Mouse (Mus musculus) megakaryocyte-erythroid progenitor cell, adult 5-6 weeks (primary cell): Measurements from ENCODE around the gene Gsg1. TPM values are rescaled to one million over a fixed set of nuclear protein-coding genes. Genes with fewer than 3 reads are reported as not detected.

Experiments used
- ATAC-seq: replicated peaks from 2 replicates; pipeline ENCODE4 v1.8.0; 2016; ENCODE audit warnings: mild to moderate bottlenecking, inconsistent platforms; ENCODE audit not compliant: severe bottlenecking, poor library complexity, low FRiP score, low TSS enrichment
- total RNA-seq, 2 experiments: library from RNA; stranded (forward) in 1 of 2; stranded (reverse) in 1 of 2; fragments of 200-1000, 215-1000 nt in 1 of 2; fragments of >200 nt in 1 of 2; fragmentation: Nextera tagmentation in 1 of 2; gene quantifications; 2 replicates each; pipeline ENCODE4 v1.2.3; 2014 to 2017

Gene Gsg1
- total RNA-seq, 2 experiments from 2014 or later = not detected

GRCm38 (mm10) chr6:135219916-135220315 lies 34.2 kb downstream of the Gsg1 start:
- no peak for ATAC-seq

GRCm38 (mm10) chr6:135218330-135218729 lies 35.8 kb downstream of the Gsg1 start:
- no peak for ATAC-seq

GRCm38 (mm10) chr6:135212666-135213065 lies 41.5 kb downstream of the Gsg1 start:
- ATAC-seq = no peak

- peak; percentile 57 for ATAC-seq
Measured at GRCm38 (mm10) chr6:135211169-135211568, 43.0 kb downstream of the Gsg1 start.

GRCm38 (mm10) chr6:135206909-135207308 lies 47.2 kb downstream of the Gsg1 start:
- no peak for ATAC-seq

- ATAC-seq = peak; percentile 48
Measured at GRCm38 (mm10) chr6:135205802-135206201, 48.3 kb downstream of the Gsg1 start.

- ATAC-seq = 0 out of 2 replicates have a peak, but pooled peaks have one; percentile 45
Measured at GRCm38 (mm10) chr6:135204869-135205268, 49.3 kb downstream of the Gsg1 start.

GRCm38 (mm10) chr6:135203737-135204136 lies 50.4 kb downstream of the Gsg1 start:
- ATAC-seq = no peak

GRCm38 (mm10) chr6:135202668-135203067 lies 51.5 kb downstream of the Gsg1 start:
- no peak for ATAC-seq

- no peak for ATAC-seq
Measured at GRCm38 (mm10) chr6:135200122-135200957, 53.8 kb downstream of the Gsg1 start.

- no peak for ATAC-seq
Measured at GRCm38 (mm10) chr6:135198726-135199125, 55.4 kb downstream of the Gsg1 start.

GRCm38 (mm10) chr6:135197921-135198532 lies 56.1 kb downstream of the Gsg1 start, which contains the start of the genes Fam234b and Hebp1:
TSS of gene Fam234b (plus strand) at chr6:135197977.
TSS of gene Hebp1 (minus strand) at chr6:135198022.
- peak; percentile 47 for ATAC-seq

GRCm38 (mm10) chr6:135197446-135197845 lies 56.7 kb downstream of the Gsg1 start:
- no peak for ATAC-seq

GRCm38 (mm10) chr6:135196707-135197106 lies 57.4 kb downstream of the Gsg1 start:
- ATAC-seq = peak; percentile 68

GRCm38 (mm10) chr6:135194907-135195306 lies 59.2 kb downstream of the Gsg1 start:
- ATAC-seq = no peak

- no peak for ATAC-seq
Measured at GRCm38 (mm10) chr6:135193733-135194132, 60.4 kb downstream of the Gsg1 start.

GRCm38 (mm10) chr6:135192993-135193392 lies 61.2 kb downstream of the Gsg1 start:
- ATAC-seq = no peak

- ATAC-seq = no peak
Measured at GRCm38 (mm10) chr6:135191906-135192305, 62.2 kb downstream of the Gsg1 start.

GRCm38 (mm10) chr6:135190122-135190521 lies 64.0 kb downstream of the Gsg1 start:
- ATAC-seq = peak; percentile 11; the same call in 1 of the 2 replicates

GRCm38 (mm10) chr6:135188629-135189028 lies 65.5 kb downstream of the Gsg1 start:
- 0 out of 2 replicates have a peak, but pooled peaks have one; percentile 38 for ATAC-seq
